Mouse (Mus musculus) thymus, postnatal 4 days (tissue): ENCODE measurements around the gene Inpp4b.
"Not testable (repeated sequence)": the region's sequence is repeated elsewhere in the genome, so short reads cannot be mapped to it uniquely, and the experiment has no call there.

Experiments used
- DNase-seq: peaks from one replicate; pipeline ENCODE4 v3.0.0; 2021

The Inpp4b gene

DNA sequence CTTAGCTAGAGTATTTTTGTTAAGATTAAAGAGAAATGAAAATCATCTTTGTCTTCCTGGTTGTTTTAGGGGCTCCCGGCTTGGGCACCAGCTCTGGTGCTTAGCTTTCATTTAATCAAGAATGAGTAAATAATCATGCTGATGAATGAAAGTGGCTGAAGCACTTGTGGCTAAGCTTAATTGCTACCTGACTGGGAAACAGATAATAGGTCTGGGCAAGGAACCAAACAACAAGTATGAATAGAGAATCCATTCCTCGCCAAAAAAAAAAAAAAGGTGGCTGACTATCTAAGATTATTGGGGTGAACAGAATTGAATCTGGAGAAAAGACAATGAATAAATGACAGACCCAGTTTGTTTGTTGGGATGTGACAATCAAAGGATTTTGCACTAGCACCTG is 663.1 kb downstream of the Inpp4b start:
- no peak for DNase-seq

GRCm38 (mm10) chr8:82017792-82018191 is 675.4 kb downstream of the Inpp4b start:
- DNase-seq = no peak

GRCm38 (mm10) chr8:82027401-82027800 is 685.0 kb downstream of the Inpp4b start:
- peak; percentile 7 for DNase-seq

DNA sequence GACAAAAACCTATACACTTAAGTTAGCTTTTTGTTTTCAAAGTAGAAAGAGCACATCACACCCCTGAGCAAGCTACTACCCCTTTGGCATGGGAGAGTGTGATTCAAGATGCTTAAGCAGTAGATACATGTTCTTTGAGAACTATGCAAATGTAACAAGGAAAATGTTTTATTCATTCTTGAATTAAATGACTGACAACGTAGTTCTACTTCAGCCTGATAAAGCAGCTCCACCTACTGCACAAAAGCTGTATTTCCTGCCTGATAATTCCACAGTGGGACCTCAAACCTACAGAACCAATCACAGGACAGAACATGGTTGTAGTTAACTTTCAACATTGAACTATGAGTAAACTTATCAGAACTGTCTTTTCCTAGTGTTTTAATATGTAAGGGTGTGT is 686.5 kb downstream of the Inpp4b start:
- DNase-seq = peak; percentile 36

- peak; percentile 7 for DNase-seq
These were observed 689.7 kb downstream of the Inpp4b start for GRCm38 (mm10) chr8:82032035-82032434.

DNA sequence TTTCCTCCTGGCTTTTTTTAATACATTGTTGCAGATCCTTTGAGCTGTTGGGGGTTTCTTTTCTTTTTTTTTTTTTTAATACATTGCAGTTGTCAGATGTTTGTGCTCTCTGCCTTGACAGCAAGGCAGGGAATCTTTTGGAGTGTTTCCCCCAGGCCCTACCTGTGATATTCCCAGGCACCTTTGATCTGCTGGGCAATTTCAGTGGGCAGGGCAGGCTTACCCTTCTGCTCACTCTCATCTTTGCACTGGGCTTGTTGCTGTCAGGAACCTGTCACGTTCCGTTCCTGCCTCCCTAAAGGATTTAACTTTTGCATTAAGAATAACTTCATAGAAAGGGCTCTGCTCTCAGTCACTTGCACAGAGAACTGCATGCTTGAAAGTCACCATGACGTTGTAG is 711.7 kb downstream of the Inpp4b start:
- no peak for DNase-seq

DNA sequence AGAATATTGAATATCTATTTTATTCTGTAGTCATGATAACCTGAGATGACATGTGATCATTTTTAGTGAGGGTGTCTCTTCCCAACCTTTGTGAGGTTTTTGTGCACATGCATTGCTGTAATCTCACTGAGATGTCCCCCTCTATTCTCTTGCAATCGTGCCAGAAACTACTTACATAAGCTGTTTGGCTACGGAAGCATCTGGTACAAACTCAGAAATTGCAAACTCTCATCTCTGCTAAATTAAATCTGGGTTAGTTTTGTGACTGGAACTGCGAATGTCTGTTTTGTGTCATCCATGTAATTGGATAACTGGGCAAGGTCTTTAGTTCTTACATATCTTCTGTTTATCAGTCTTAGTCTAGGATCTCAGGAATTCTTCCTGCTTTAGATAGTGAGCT is 725.3 kb downstream of the Inpp4b start:
- no peak for DNase-seq

DNA sequence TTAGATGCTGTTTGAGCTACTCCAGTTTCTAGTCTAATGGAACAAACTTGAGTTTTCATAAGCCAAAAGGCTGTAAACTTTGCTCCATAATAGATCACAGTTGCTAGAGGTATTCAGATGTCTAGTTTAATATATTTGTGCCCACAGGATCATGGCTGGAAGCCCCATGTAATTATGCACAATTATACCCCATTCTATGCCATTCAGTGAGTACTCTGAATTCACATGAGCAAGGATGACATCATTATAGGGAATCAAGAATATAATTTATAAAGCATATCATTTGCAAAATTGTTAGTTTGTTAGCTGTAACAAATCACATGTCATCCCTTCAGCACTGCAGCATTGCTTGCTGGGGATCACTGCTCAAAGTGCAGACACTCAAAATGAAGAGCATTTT is 736.9 kb downstream of the Inpp4b start:
- no peak for DNase-seq

GRCm38 (mm10) chr8:82086631-82087030 is 744.3 kb downstream of the Inpp4b start:
- not testable (repeated sequence) for DNase-seq

DNA sequence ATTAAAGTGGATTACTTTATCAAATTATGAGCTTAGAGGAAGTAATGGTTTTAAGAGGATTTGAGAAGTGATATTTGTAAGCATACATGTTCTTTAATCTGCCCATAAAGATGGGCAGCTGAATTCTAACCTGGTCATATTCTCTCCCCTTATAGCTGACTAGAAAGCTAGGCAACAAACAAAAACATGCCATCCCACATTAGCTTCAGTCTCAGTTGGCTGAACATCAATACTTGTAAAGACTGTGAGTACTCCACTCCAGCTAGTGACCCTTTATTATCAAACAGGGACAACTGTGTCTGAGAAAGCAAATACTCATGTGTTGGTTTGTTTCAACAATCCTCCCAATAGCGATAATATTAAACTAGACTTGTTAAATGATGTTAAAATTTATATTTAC is 748.5 kb downstream of the Inpp4b start:
- no peak for DNase-seq

GRCm38 (mm10) chr8:82093274-82093673 is 750.9 kb downstream of the Inpp4b start:
- no peak for DNase-seq

- DNase-seq = no peak
These were observed 762.2 kb downstream of the Inpp4b start for GRCm38 (mm10) chr8:82104560-82104959.

DNA sequence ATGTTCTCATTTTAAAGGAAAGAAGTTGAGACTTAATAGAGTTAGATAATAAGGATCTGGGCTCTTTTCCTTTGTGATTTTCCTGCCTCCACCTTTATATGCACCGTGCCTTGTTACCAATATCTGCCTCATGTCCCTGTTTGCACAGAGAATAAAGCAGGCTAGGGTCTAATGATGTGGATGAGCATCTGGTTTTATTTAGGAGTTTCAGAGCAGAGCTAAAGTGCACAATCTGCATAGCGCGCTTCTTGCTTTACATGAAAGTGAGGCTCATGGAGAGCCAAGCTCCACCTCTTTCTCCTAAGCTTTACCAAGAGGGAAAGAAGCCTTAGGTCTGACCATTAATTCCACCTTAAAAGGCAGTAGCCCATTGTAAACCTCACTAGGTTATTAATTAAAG is 763.8 kb downstream of the Inpp4b start:
- DNase-seq = no peak

DNA sequence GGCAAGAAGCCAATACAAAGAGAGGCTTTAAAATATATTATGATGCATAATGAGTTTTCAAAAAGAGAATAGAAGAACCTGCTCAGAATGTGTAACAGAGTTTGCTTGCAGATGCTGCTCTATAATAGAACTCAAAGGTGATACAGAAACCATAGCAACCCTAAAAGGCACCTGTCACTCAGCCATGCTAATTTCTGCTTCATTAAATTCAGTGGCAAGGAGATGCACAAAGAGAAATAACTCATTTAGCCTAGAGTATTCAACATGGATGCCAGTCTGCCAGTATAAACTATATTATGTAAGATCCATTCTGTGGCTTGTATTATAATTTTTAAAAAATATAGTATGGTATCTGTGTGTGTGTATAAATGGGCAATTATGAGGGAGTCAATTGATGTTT is 807.9 kb downstream of the Inpp4b start:
- DNase-seq = no peak

DNA sequence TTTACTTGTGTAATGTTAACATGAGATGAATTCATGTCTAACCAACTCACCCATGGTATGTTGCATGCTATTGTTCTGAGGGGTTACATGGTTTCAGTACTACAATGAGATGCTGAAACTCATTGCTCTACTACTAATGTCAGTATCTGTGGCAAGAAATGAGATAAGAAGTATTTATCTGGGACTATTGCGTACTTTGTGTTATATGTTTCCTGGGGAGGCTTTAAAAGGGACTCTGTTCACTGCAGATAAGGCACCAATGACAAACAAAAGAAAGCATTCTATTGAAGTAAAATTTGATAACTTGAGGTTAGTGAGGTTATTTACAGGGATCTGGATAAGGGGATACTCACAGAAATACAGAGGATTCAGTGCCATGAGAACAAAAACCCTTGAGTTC is 815.6 kb downstream of the Inpp4b start:
- no peak for DNase-seq
